Mouse (Mus musculus) gastrocnemius, postnatal 36 days (tissue): Measurements from ENCODE around the gene Ctcfl. TPM values are rescaled to one million over a fixed set of nuclear protein-coding genes. Genes with fewer than 3 reads are reported as not detected.
"Not testable (repeated sequence)": the region's sequence is repeated elsewhere in the genome, so short reads cannot be mapped to it uniquely, and the experiment has no call there.

Source experiments
- DNase-seq, 2 experiments: peaks; one replicate each; pipeline ENCODE4 v3.0.0; 2022
- intact Hi-C: fragments of 180-260 bp; cut with DNase I; formaldehyde crosslinking; loops from one replicate; pipeline ENCODE4 v1.15.1; 2025
- total RNA-seq, 2 experiments: library from RNA; stranded (reverse); gene quantifications; 2 replicates each; pipeline ENCODE4 v1.2.3; 2021

Ctcfl gene
- total RNA-seq, 2 experiments from 2014 or later = 0.15 TPM; not detected in 1

GRCm38 (mm10) chr2:173146728-173147127, 27.4 kb upstream of the Ctcfl start:
- intact Hi-C loops = no loop called here
- DNase-seq = no peak

- DNase-seq = no peak
- intact Hi-C loops = no loop called here
These were observed 26.5 kb upstream of the Ctcfl start for GRCm38 (mm10) chr2:173145808-173146207.

GRCm38 (mm10) chr2:173143611-173144010, 24.3 kb upstream of the Ctcfl start:
- intact Hi-C loops = no loop called here
- DNase-seq = no peak

GRCm38 (mm10) chr2:173138323-173139239, 19.3 kb upstream of the Ctcfl start:
- intact Hi-C loops = no loop called here
- no peak for DNase-seq

DNA sequence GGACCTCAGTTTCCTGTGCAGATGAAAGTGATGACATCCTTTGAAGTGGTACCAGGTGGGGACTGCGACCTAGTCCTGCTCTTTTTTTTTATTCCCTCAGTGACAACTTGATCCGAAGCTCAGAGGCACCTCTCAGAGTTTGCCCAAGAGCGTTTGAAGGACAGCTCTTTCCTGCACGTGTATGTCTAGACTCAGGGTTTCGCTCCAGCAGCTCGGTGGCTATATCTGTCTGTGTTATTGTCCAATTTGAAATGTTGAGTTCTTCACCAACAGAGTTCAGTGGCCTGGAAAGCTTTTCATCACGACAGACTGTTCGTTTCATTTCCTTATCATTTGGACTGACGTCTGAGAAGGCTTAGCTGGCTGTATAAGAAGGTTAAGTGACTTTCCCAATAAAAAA, 15.4 kb upstream of the Ctcfl start:
- DNase-seq = no peak
- intact Hi-C loops = no loop called here

DNA sequence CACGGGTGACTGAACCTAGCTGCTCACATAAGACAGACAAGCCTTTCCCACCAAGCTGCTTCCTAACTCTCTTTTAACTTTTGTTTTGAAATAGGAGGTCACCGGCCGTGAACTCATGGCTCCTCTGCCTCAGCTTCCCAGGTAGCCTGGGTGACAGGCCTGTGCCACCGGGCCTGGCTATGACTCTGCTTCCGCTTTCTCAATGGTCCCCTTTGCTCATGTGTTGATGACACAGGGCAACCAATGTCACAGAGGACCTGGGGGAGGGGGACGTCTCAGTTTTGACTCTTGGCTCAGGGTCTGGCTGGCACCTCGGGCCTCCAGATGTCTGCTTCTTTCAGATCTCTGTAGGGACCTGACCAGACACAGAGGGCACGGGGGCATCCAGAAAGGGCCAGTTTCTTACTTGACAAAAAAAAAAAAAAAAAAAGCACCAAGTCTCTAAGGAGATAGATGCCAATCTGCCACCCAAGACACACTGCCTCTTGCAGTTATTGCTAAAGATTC, 13.5 kb upstream of the Ctcfl start:
- intact Hi-C loops = no loop called here
- no peak for DNase-seq

DNA sequence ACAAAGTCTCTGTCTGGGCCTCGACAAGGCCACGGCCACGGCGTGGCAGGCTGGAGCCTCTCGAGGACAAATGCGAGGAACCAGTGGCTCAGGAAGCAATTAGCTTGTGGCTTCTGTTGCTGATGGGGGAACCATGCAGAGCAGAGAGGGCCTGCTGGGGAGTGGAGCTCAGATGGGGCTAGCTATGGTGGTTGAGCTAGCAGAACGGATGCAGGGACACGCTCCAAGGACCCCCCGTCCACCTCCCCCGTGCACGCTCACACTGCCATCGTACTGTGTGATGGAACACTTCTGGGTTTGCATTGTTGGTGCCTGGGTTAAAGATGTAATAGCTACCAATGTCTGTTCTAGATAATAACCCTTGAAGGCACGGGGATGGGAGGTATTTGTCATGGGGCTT, 12.9 kb upstream of the Ctcfl start:
- DNase-seq = no peak
- intact Hi-C loops = no loop called here

DNA sequence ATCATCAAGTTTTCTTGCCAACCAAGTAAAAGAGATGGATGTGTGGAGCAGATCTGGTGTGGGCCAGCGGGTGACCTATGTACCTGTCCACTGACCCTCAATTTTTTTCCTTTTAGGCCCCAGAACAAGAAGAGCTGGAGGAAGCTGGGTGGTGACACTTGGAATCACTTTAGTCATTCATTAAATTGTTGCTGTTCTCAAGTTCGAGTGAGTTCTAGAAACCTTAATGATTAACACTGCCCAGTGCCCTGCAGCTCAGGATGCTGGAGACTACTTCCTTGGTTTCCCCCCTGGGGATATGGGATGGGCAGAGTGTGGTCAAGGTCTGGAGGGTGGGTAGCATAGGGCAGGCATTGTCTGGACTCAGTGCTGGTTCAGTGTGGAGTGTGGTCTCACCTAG, 9.8 kb upstream of the Ctcfl start:
- no peak for DNase-seq
- intact Hi-C loops = no loop called here

GRCm38 (mm10) chr2:173126386-173126785, 7.1 kb upstream of the Ctcfl start:
- intact Hi-C loops = no loop called here
- DNase-seq = no peak

- DNase-seq = no peak
- intact Hi-C loops = no loop called here
These were observed 4.9 kb upstream of the Ctcfl start for GRCm38 (mm10) chr2:173124022-173124735.

GRCm38 (mm10) chr2:173120117-173120516, 792 bp upstream of the Ctcfl start:
- intact Hi-C loops, DNase-seq: not testable (repeated sequence)

DNA sequence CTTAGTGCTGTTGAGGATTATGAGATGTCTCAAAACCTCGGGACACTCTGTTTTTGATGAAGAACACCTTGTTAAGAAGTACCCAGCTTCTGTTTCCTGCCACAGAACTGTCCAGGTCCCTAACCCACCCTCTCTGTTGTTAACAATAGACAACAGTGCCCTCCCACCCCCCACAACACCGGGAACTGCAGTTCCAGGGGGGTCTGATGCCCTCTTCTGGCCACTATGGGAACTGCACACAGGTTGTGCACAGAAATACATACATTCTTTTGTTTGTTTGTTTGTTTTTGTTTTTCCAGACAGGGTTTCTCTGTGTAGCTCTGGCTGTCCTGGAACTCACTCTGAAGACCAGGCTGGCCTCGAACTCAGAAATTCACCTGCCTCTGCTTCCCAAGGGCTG, 5.5 kb downstream of the Ctcfl start:
- DNase-seq = not testable (repeated sequence)

GRCm38 (mm10) chr2:173110571-173110970, 8.8 kb downstream of the Ctcfl start:
- DNase-seq = no peak
- intact Hi-C loops = no loop called here

More for the DNA sequence above, 5.5 kb downstream of the Ctcfl start:
- intact Hi-C loops = not testable (repeated sequence)

DNA sequence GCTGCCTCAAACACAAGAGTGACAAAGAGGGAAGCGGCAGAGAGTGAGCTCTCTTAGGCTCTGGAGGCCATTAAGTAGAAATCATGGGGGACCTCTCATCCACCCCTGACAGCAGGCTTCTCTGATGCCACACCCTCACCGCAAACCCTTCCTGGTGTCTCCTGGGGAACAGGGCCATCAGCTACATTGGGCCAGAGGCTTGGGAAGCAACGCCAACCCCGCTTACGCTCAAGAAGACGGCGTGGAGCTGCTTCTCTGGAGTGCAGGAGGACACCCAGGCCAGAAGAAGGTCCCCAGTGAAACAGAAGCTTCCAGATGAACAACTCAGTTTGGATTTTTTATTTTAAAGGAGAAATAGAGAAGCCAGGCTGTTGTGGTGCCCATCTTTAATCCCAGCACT, 9.8 kb downstream of the Ctcfl start:
- DNase-seq = no peak
- intact Hi-C loops = loop anchor here (5.0 kb wide), 1 partner anchor 438 kb away; no protein-coding TSS in a partner anchor

GRCm38 (mm10) chr2:173108509-173109190, 10.7 kb downstream of the Ctcfl start:
- DNase-seq = no peak
- intact Hi-C loops = loop anchor here (5.0 kb wide), 1 partner anchor 439 kb away; no protein-coding TSS in a partner anchor

GRCm38 (mm10) chr2:173106889-173107785, 12.2 kb downstream of the Ctcfl start:
- peak in 1 of 2 experiments; percentile 28 for DNase-seq
- intact Hi-C loops = loop anchor here (1.0 to 5.0 kb wide), 3 partner anchors 76 to 456 kb away; no protein-coding TSS in a partner anchor

DNA sequence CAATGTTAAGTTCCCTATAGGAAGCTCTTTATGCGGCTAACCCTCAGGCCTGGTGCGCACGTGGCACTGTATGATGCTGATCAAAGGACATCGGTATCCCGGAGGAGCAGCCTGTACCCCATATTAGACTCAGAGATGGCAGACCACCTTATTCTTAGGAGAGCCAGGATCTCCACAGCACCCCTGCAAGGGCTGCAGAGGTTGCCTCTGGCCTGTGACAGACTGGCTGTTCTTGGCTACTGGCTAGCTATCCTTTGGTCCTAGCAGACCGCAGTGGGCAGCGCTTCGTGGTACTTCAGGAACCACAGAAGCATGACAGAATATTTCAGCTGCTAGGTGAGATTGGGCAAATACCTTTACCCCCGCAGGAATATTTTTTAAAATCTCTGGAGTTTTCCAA, 12.9 kb downstream of the Ctcfl start:
- DNase-seq = no peak
- intact Hi-C loops = loop anchor here (2.0 to 5.0 kb wide), 2 partner anchors 441 to 456 kb away; no protein-coding TSS in a partner anchor

DNA sequence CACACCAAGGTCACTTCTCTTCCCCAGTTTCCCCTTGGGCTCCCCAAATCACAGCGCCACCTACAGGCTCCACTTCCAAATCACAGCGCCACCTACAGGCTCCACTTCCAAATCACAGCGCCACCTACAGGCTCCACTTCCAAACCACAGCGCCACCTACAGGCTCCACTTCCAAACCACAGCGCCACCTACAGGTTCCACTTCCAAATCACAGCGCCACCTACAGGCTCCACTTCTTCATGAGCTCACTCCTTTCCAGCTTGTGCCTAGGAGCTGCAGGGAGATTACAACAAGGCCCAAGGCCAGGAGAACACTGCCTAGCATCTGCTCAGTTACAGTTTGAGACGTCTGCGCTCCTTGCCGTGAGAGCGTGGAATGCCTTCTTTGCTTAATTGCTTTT, 22.0 kb downstream of the Ctcfl start:
- peak in 1 of 2 experiments; percentile 1 for DNase-seq
- intact Hi-C loops = not testable (repeated sequence)

DNA sequence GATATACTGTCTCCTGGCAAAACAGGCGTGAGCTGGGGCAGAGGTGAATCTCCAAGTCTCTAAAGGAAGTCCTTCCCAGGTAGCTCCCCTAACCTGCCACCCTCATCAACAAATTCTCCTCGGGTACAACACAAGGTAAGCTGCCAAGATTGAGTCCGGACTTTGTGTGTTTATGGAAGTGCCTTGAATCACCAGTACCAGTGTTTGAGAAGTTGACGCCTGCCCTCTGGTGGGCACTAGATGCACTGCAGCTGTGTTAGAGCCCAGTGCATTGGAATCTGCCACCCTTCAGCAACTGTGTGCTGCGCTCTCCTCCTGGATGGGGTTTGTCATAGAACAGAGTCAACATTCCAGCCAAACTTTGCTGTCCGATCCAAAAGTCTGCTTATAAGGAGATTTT, 29.9 kb downstream of the Ctcfl start:
- intact Hi-C loops = loop anchor here (1.0 kb wide), 1 partner anchor 90 kb away; no protein-coding TSS in a partner anchor
- DNase-seq = peak; percentile 74 to 82
